Mouse (Mus musculus): ENCODE data around the gene Tmem117.

Gene Tmem117

GRCm38 (mm10) chr15:94770832-94771578 is 142.0 kb downstream of the Tmem117 start:
- no peak for DNase-seq (ENCODE audit: low read depth, low spot score)

- DNase-seq (ENCODE audit: low read depth, low spot score), result no peak
Measured at GRCm38 (mm10) chr15:94771691-94772090, 142.7 kb downstream of the Tmem117 start.

- DNase-seq (ENCODE audit: low read depth, low spot score), result no peak
Measured at GRCm38 (mm10) chr15:94776119-94777069, 147.4 kb downstream of the Tmem117 start.

GRCm38 (mm10) chr15:94781556-94781955 is 152.5 kb downstream of the Tmem117 start:
- no peak for DNase-seq (ENCODE audit: low read depth, low spot score)

- no peak for DNase-seq (ENCODE audit: low read depth, low spot score)
Measured at GRCm38 (mm10) chr15:94793455-94793854, 164.4 kb downstream of the Tmem117 start.

GRCm38 (mm10) chr15:94795484-94795883 is 166.5 kb downstream of the Tmem117 start:
- no peak for DNase-seq (ENCODE audit: low read depth, low spot score)

- no peak for DNase-seq (ENCODE audit: low read depth, low spot score)
Measured at GRCm38 (mm10) chr15:94798236-94798635, 169.2 kb downstream of the Tmem117 start.

- no peak for DNase-seq (ENCODE audit: low read depth, low spot score)
Measured at GRCm38 (mm10) chr15:94801462-94801861, 172.4 kb downstream of the Tmem117 start.

- DNase-seq (ENCODE audit: low read depth, low spot score), result no peak
Measured at GRCm38 (mm10) chr15:94802820-94803219, 173.8 kb downstream of the Tmem117 start.

- DNase-seq (ENCODE audit: low read depth, low spot score), result no peak
Measured at GRCm38 (mm10) chr15:94803624-94804342, 174.8 kb downstream of the Tmem117 start.

- no peak for DNase-seq (ENCODE audit: low read depth, low spot score)
Measured at GRCm38 (mm10) chr15:94806005-94806404, 177.0 kb downstream of the Tmem117 start.

- no peak for DNase-seq (ENCODE audit: low read depth, low spot score)
Measured at GRCm38 (mm10) chr15:94811550-94811949, 182.5 kb downstream of the Tmem117 start.

- DNase-seq (ENCODE audit: low read depth, low spot score), result no peak
Measured at GRCm38 (mm10) chr15:94814213-94815100, 185.4 kb downstream of the Tmem117 start.

GRCm38 (mm10) chr15:94835634-94836033 is 206.6 kb downstream of the Tmem117 start:
- no peak for DNase-seq (ENCODE audit: low read depth, low spot score)

- no peak for DNase-seq (ENCODE audit: low read depth, low spot score)
Measured at GRCm38 (mm10) chr15:94838646-94839045, 209.6 kb downstream of the Tmem117 start.

GRCm38 (mm10) chr15:94847501-94847900 is 218.5 kb downstream of the Tmem117 start:
- no peak for DNase-seq (ENCODE audit: low read depth, low spot score)

- DNase-seq (ENCODE audit: low read depth, low spot score), result no peak
Measured at GRCm38 (mm10) chr15:94859641-94860040, 230.6 kb downstream of the Tmem117 start.

GRCm38 (mm10) chr15:94861173-94861572 is 232.1 kb downstream of the Tmem117 start:
- no peak for DNase-seq (ENCODE audit: low read depth, low spot score)

- no peak for DNase-seq (ENCODE audit: low read depth, low spot score)
Measured at GRCm38 (mm10) chr15:94864134-94864533, 235.1 kb downstream of the Tmem117 start.

- DNase-seq (ENCODE audit: low read depth, low spot score), result no peak
Measured at GRCm38 (mm10) chr15:94868372-94868771, 239.3 kb downstream of the Tmem117 start.

- DNase-seq (ENCODE audit: low read depth, low spot score), result no peak
Measured at GRCm38 (mm10) chr15:94885026-94885425, 256.0 kb downstream of the Tmem117 start.
